Mouse (Mus musculus): ENCODE measurements around the gene Vopp1.

GRCm38 (mm10) chr6:57796853-57797423 lies 28.0 kb downstream of the Vopp1 start:
- TF ChIP-seq POLR2A (IDR thresholded peaks at IDR 0.05; ENCODE audit: extremely low read depth, insufficient read depth, low read length) (no peak), CTCF (IDR thresholded peaks at IDR 0.05; ENCODE audit: extremely low read depth, insufficient read depth, low read length) (no peak)
